Mouse (Mus musculus): ENCODE data around the gene Zscan4b. TPM values are rescaled to one million over a fixed set of nuclear protein-coding genes. Genes with fewer than 3 reads are reported as not detected.
"Not testable (repeated sequence)": the region's sequence is repeated elsewhere in the genome, so short reads cannot be mapped to it uniquely, and the experiment has no call there.

The Zscan4b gene
- not detected in 2 replicates for polyA plus RNA-seq (2012; rRNA removed)

GRCm38 (mm10) chr7:10904950-10905349 is at the start of gene Zscan4b:
TSS of gene Zscan4b (minus strand) at chr7:10905050.
- DNase-seq (ENCODE audit: extremely low spot score in 1 of 2, low spot score in 1 of 2), result not testable (repeated sequence)

Other genes with a start within 250 kb of the Zscan4b start
- not detected in 2 replicates for gene Nlrp4b, start 217.3 kb downstream of the Zscan4b start, polyA plus RNA-seq (2012; rRNA removed)
- gene Vmn1r71, start 150.7 kb downstream of the Zscan4b start, polyA plus RNA-seq (2012; rRNA removed), result not detected in 2 replicates
- not detected in 2 replicates for gene Zscan4c, start 100.7 kb upstream of the Zscan4b start, polyA plus RNA-seq (2012; rRNA removed)
- not detected in 2 replicates for gene Zscan4-ps1, start 164.6 kb upstream of the Zscan4b start, polyA plus RNA-seq (2012; rRNA removed)

Measured in frontal cortex, adult 2 months (tissue).